Mouse (Mus musculus) mature B cell (primary cell): ENCODE data around the gene Nras.

Experiments used
- in situ Hi-C: fragments of 300-500 bp; cut with MboI; formaldehyde crosslinking; loops from 2 replicates; pipeline ENCODE4 v1.14.3; 2019

The Nras gene

DNA sequence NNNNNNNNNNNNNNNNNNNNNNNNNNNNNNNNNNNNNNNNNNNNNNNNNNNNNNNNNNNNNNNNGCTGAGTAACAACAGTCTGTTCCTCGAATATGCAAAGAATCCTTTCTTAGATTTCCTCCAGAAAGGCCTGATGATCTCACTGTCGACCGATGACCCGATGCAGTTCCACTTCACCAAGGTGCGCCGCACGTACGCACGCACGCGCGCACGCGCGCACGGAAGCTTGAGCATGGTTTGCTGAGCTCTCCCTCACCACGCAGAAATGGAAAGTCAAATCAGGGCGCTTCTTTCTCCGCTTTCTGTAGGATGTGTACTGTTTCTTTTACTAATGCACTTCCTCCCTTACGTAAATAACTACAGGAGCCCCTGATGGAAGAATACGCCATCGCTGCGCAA is 40.6 kb downstream of the Nras start:
- in situ Hi-C loops = no loop called here

GRCm38 (mm10) chr3:103099667-103100066 is 41.6 kb downstream of the Nras start:
- in situ Hi-C loops = no loop called here

- in situ Hi-C loops = no loop called here
Observed at GRCm38 (mm10) chr3:103100735-103101134, 42.6 kb downstream of the Nras start.

DNA sequence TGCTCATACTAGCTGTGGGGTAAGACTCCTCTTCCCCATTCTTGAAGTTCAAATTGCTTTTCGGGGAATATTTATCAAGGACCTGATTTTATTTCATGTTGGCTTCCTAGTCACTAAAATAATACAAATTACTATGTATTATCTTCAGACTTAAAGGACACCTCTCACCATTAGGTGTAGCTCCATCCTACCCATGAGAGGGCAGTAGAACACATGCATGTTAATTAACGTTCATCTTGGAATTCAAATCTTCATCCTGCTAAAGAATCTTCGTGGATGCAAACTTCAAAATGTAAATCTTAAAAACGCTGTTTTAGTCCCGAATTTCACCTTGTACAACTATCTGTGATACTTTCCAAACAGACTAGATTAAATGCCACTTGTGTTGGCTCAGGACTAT is 43.1 kb downstream of the Nras start:
- in situ Hi-C loops = no loop called here

DNA sequence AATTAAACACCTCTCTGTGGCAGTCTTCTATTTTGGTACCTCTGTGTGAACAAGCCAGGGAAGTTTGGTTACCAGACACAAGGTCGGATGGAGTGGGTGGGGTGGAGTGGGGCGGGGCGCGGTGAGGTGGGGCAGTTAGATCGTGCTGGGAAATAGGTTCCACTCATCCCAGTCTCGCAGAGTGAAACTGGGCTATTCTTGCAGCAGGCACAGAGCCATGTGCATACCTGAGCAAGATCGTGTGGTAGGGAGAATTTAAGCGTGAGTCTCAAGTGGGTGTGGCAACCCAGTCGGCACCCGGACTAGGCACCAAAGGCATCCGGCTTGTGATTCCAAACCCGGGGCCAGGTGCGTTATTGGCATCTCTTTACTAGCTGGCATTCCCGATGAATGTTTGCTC is 43.8 kb downstream of the Nras start:
- in situ Hi-C loops = no loop called here

- in situ Hi-C loops = no loop called here
Observed at GRCm38 (mm10) chr3:103102454-103103390, 44.6 kb downstream of the Nras start, which contains the start of gene Dennd2c. Gene Dennd2c, plus strand, starts transcription at chr3:103102604.

- in situ Hi-C loops = no loop called here
Observed at GRCm38 (mm10) chr3:103107565-103108240, 49.6 kb downstream of the Nras start.

DNA sequence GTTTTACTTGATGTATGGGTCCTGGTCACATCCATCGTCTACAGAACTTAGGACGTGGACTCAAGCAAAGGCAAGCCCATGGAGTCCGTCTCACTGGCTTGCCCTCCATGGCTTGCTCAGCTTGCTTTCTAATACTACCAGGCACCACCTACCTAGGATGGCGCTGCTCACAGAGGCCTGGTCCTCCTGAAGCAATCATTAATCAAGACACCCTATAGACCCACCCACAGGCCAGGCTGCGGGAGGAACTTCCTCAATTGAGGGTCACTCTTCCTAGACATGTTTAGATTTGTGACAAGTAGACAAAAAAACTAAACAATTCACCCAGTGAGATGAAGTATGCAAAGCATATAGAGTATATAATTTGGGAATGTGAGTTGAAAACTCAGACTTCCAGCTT is 54.1 kb downstream of the Nras start:
- in situ Hi-C loops = no loop called here
